Mouse (Mus musculus) urinary bladder, postnatal 4 days (tissue): ENCODE results near the gene Dtx3.
"Not testable (repeated sequence)": the region's sequence is repeated elsewhere in the genome, so short reads cannot be mapped to it uniquely, and the experiment has no call there.

Source experiments
- DNase-seq, 2 experiments: peaks; one replicate each; pipeline ENCODE4 v3.0.0; 2021 to 2022; ENCODE audit warnings: low spot score in 2 of 2

The Dtx3 gene

DNA sequence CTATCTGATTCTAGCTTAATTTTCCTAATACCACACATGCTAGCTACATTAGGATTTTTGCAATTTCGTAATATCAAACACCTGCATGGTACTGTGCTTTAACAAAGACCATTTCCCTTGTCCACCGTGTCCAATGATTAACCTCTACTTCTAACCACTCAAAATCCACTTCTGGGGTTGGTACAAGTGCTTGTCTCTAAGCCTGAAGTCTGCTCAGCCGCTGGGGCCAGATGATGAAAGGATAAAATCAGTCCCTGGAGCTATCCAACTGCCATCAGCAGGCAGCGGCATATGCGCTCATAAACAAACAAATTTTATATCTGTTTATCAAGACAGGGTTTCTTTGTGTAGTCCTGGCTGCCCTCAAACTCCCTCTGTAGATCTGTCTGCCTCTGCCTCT is 9.1 kb upstream of the Dtx3 start:
- no peak for DNase-seq

DNA sequence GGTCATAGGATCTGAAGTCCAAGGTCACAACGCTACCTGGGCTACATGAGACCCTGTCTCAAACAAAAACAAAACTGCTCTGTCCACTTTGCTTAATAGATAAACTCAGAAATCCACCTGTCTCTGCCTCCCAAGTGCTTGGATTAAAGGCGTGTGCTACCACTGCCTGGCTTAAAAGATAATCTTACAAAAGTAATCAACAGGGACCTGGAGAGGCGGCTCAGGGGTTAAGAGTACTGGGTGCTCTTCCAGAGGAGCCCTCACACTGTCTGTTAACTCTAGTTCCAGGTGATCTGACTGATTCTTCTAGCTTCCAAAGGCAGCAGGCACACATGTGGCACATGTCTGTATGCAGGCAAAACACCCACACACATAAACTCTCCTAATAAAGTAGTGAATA is 7.6 kb upstream of the Dtx3 start:
- no peak for DNase-seq

DNA sequence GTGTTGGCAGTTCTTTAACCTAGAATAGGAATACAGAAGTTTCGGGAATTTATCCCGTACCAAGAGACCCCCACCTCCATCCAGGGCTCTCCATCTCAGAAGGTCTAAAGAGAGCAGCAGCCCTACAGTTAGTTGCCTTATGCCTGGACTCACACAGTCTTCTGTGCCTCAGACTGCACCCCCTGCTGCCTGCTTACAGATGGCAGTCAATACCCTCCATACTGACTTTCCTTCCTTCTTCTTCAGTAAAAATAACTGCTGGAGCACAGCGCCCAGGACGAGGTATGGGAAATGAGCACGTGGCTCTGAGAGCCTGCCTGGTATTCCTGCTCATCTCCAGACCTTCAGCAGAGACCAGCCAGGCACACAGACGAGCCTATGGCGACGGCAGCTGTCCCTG is 4.8 kb upstream of the Dtx3 start:
- DNase-seq = no peak

DNA sequence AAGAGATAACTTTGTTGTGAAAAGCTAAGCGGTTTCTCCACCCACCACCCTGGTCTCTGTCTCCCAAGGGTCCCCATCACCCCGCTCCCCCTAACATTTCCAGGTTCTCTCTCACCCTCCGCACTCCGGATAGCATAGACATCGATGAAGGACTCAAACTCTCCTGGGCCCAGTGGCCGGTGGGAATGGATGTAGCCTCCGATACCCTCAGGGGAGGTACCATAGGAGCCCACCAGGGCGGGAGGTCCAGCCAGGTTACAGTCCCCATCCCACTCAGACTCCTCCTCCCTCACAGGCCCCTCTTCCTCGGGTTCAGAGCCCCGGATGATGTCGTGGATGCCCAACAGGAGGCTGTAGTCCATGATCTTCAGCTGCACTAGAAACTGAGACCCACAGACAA is 3.9 kb upstream of the Dtx3 start:
- DNase-seq = no peak

DNA sequence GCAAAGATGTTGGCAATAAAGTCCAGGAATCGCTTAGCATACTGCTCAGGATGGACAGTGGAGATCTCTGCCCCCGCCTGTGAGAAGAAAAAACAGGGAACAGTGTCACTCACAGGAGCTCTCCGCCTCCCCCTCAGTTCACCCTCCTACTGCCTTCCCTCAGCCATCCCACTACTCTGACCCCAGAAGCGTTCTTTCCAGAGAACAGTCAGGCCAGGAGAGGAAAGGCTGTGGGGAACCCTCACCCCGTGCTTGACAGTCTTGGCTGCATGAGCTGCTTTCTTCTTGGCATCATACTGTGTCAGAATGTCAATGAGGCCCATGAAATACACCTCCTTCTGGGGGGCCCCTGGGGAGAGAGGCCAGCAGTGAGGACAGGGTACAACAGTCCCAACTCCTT is 3.5 kb upstream of the Dtx3 start:
- DNase-seq = no peak

DNA sequence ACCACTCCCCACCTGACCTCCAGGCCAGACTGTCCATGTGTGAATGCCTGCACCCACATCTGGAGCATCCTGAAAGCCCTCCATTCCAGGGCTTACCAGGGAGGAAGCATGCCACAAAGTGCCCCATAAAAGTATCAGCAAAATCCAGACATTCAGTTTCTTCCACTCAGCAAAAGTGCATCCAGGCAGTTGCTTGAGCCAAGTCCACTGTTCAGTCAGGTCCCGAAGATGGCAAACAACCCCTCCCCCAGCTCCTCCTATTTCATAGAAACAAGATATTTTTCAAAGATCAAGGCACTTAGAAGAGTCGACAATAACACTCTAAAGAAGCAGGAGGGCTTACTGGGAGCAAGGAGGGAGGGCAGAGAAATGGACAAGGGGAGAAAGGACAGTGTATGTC is 3.0 kb upstream of the Dtx3 start:
- DNase-seq = no peak

DNA sequence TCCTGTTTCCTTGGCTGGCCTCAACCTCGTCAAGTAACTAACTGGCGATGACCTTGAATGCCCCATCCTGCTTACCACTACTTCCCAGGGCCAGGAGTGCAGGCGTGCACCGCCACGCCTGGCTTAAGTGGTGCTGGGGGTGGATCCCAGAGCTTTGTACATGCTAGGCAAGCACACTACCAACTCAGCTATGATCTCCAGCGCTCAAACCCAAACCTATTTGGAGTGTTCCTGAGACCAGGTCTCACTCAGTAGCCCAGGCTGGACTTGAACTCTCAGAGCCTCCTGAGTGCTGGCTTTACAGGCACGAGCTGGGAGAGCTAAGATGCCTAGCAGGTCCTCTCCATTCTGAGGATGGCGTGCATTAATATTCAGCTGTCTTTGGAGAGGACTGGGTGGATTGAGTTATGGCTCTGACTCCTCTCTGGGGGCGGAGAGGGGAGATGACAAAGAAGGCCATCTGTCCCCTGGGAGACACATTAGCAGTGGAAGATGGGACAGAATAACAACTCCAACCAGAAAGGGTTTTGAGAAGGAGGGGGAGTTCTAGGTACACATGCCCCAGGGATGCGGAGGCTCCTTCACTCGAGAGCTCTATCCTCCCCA is 2.1 kb upstream of the Dtx3 start:
- DNase-seq = no peak

DNA sequence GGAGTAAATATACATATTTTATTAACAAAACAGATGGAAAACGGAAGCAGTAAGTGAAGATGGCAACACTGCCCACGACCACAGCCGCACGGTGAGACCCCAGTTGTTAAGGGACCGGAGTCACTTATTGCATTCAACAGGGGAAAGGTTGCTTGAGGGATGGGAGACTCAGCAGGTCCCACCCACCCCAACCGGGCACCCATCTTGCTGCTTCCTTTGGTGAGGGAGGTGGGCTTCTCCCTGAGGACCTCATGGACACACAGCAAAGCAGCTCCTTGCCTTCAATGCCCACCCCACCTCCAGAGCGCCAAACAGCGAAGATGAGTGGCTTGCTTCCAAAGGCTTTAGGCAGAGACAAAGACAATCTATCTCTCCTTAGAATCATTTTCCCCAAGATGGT is 1.6 kb upstream of the Dtx3 start:
- DNase-seq = no peak

DNA sequence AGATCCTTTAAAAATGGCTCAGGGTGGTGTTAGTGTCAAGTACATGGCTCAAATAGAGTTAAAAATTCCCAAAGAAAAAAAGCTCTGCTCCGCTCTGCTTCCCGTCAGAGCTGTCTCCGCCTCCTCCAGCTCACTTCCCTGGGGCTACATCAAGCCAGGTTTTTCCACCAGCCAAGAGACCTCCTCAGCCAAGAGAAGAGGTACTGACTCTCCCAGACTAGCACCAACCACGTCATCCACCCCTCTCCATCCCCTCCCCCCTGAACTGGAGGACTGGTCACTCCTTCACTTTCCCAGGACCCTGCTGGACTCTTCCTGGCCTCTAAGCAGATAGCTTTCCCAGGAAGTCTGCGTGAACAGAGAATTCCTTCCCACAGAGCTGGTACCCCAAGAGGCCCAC is 864 bp upstream of the Dtx3 start:
- DNase-seq = peak in 1 of 2 experiments; percentile 74

DNA sequence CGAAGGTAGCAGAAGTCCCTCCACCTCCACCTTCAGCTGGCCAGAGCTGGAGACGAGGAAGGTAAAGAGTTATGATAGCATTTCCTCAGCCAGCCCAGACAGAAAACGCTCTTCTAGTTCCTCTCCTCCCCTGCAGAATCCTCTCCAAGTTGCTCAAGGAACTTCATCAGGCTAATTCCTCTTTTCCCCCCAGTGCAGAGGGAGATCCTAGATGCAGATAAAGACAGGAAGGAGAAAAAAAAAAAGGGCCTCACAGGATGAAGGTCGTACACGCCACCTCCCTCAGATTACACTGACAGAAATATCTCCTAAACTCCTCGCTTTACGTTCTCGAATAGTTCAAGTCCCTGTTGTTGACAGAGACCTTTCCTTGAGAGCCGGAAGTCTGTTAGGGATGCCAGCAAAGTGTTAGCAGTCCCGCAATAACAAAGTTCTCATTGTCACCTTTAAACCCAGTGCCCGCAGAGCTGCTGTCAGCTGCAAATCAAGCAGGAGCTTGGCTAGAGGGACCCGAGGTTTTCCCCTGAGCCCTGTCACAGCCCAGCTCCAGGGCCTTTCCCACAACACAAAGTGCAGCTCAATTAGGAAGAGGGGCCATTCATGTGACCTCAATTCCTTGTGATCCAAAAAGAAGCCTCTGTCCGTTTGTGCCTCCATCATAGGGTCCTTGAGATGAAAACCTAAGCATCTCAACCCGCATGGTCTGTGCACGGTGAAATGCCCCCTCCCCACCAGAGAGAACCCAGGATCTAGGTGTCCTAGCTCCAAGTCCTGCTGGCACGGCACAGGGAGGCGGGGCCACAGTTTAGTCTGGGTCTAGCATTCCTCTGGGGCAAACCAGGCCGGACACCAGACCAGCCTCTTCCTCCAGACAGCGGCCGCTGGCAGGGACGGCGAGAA is 850 bp downstream of the Dtx3 start:
- DNase-seq = peak in 1 of 2 experiments; percentile 63

DNA sequence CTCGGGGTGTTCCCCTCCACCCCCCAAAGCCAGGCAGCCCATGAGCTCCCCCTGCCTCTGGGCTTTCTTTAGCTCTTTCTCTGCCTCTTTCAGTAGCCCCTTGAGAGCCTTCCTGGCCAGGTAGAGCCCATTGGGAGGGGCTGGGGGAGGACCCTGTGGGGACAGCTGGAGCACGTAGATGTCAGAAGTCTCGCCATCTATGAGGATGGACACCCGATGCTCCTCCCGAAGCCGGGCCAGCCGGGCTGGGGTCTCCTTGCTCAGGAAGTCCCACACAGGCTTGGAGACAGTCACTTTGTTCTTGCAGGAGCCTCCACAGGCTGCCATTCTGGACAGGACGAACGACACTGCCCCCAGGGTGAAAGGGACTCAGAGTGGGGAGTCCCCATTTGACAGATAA is 2.5 kb downstream of the Dtx3 start:
- no peak for DNase-seq

DNA sequence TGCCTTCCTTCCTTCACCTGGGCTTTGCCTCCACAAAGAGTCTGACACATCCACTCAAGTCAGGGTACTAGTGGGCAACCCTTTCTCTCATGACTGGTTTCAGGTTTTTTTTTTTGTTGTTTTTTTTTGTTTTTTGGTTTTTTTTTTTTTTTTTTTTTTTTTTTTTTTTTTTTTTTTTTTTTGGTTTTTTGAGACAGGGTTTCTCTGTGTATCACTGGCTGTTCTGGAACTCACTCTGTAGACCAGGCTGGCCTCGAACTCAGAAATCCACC is 3.5 kb downstream of the Dtx3 start:
- not testable (repeated sequence) for DNase-seq

DNA sequence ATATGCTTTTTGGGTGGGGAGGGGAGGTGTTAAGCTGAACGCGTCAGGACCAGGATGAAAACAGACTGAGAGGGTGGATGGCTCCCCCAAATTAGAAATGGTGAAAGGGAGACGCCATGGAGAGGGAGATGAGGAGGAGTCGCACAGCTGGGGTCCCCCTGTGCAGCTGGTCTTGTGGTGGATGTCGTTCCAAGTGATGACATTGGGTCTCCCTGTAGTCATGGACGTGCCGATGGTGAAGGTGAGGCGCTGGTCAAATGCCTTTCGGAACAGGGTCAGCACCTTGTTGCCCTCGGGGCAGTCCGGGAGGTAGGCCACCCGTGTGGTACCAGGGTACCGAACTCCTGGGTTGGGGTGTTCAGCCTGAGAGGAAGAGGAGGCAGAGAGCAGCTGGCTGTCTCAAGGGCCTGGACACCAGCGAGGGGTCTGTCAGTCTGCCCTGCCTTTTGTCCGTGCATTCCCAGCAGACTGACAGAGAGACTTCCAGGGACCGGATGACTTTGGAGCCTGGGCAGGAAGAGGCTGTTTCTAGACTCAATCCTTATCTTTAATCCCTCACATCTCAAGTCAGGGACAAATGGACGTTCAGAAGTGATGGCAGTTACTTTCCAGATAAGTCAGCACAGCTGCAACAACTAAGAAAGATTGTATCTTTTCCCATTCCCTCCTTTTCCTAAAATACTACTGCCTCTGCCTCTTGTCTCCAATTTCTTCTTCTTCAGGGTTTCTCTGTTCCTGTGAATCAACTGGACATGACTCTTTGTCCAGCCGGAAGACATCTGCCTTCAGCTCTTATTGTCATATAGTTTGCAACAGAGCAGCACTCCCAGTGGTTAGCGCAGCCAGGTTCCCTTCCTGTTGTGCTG is 4.1 kb downstream of the Dtx3 start:
- DNase-seq = no peak

DNA sequence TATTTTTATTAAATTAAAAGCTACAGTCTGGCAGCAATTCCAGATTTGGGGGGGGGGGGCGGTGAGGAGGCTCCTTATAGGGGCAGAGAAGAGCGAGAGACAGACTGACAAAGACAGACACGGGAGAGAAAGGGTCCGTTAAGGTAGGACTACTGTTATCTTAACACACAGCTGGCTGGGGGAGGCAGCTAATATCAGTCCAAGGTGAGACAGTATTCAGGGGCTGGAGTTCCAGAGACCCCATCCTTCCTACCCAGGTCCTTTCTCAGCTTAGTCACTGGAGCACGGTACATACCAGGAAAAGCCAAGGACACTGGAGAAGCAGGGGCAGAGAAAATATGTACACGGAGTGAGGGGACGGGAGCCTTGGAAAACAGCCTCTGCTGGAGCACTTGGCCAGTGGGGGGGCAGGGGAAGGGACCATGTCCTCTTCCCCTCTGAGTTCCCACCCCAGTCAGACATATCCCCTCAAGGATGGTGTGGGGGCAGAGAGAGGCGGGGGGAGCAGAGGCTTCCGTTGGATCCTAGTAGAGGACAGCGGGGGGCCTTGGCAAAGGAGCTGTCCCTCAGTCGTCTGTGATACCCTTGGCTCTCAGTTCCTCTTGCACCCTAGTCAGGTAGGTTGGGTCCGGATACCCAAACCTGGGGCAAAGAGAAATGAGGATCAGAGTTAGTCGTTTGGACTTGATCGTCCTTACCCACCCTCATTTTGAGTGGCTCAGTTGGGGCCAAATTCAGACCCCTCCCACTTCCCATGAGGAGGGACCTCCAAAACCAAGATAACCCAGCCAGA is 4.9 kb downstream of the Dtx3 start:
- no peak for DNase-seq

DNA sequence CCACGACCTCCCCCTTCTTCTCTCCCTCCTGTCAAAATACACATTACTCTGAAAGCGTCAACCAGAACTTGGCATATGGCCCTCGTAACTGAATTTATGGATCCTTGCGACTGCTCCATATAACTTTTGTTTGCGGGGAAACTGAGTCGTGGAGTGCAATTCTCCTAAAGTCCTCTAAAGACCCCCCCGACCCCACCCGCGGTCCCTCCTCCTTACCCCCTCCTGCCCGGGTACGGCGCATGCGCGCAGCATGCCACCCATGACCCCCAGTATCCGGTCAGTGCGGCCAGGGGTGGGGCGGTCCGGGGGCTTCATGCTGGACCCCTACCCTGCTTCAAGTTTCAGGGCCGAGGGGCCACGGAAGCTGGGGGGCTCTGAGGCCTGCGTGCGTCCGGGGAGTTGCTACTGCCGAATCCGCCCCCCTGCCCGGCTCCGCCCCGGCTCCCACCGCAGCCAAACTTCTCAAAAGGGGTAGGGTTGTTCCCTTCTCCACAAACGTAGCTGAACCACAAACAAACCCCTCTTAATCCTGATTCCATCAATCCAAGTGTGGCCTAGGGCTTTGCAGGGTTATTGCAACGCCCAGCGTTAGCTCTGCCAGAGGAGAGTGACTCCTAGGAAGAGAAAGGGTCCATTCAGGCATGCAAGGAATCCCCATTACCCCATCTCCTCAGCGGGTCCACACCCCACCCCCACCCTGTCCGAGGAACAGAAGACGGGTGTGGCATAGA is 5.7 kb downstream of the Dtx3 start, which contains the start of gene Arhgef25:
Arhgef25 (minus strand) TSS at position 433 of the 731 bp plus-strand sequence.
- DNase-seq = peak; percentile 71 to 74

DNA sequence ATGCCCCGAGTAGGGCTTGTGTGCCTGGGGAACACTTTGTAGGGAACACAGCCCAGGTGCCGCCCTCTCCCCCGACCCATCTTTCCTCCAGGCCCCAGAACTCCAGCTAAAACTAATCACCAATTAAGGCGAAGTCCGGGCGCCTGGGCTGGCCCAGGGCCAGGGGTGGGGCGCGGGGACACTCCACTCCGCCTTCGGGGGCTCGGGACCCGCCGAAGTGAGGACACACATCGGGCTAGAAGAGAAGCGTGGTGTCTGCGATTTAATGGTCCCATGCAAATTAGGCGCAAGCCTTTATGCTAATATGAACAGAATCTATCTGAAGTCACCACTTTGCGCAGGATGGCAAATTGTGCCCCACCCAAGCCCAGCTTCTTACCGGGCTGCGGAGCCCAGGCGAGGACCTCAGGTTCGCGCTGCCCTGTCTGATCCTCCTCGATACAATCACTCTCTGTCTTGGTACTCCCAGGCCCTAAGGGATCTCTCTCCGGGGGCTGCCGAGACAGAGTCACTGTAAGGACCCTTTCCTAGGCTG is 6.3 kb downstream of the Dtx3 start:
- DNase-seq = peak in 1 of 2 experiments; percentile 55

DNA sequence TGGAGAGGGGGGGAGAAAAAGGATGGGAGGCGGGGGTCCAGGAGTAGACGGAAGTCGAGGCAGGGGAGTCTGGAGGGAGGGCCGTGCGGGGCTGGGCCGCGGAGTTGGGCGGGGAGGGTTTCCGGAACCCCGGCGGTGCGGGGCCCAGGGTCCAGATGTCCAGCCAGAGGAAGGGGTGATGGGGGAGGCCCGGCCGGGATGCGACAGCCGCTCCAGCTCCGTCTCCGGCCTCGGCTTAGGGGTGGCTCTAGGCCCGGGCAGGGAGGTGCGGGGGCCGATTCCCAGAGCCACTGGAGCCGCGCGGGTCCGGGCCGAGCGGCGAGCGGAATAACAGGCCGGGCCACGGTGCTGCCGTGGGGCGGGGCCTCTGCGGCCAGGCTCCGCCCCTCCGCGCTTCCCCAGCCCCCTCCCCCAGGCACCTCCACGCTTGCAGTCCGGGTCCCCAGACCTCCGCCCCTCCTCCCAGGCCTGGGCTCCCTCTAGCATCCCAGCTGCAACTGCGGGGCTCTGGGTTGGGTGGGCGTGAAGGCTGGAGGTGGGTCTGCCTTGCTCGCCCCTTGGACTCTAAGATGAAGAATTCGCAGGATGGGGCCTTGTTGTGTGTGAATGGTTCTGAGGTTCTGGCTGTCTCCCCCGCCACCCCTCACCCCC is 6.9 kb downstream of the Dtx3 start:
- peak; percentile 67 to 68 for DNase-seq

DNA sequence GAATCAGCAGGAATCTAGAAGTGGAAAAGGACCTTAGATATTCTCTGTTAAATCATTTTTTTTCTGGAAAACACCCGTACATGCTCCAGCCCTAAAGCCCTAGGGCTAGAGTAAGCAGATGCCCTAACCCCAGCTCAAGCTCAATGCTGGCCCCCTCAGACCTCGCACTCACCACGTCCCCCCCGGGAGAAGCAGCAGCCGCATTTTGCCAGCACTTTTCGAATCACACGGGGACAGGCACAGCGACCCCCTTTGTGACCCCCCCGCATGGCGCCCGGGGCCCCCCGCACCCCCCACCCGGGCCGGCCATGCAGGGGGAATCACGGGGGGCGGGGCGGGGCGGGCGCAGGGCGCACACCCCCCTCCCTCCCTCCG is 7.5 kb downstream of the Dtx3 start:
- no peak for DNase-seq

DNA sequence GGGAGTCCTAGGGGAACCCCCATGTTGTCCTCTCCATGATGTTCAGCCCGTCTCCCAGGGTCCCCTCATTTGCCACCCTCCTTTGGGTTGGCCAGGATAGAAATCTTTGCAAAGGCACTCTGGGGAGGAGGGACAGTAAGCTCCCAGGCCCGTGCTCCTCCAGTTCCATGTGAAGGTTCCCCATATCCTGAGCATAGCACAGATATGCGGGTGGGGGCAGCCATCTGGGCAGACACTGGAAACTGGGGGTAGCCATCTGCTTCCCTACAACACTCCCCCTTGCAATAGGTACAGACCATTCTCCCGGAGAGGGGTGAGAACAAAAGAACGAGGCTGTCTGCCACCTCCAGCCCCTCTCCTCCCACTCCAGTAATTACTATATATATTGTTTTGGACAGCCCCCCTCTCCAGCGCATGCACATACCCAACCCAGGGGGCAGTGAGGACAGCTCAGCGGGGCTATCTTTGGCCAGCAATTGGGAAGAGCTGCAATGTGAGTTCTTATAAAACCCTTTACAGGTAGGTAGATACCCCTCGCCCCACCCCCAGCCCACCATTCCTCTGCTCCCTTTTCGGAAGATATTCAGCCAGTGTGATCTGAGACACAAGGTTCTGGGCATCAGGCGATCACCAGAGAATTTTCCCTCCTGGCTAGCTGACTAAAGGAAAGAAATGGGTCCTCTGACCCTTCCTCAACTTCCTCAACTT is 8.0 kb downstream of the Dtx3 start:
- no peak for DNase-seq

DNA sequence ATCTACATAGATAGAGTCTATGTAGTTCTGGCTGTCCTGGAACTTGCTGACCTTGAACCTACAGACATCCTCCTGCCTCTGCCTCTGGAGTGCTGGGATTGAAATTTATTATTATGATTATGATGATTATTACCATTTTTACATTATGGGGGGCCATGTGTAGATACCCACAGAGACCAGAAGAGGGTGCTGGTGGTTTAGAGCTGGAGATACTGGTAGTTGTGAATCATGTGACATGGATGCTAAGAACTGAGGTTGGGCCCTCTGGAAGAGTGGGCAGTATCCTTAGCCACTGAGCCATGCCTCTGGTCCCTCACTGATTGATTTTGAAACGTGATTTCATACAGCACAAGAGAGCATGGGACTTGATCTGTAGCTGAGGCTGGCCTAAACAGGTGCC is 9.1 kb downstream of the Dtx3 start:
- DNase-seq = no peak
